Mouse (Mus musculus) Patski (cell line): ENCODE data around the gene Kri1. TPM values are rescaled to one million over a fixed set of nuclear protein-coding genes. Genes with fewer than 3 reads are reported as not detected.
"Not testable (repeated sequence)": the region's sequence is repeated elsewhere in the genome, so short reads cannot be mapped to it uniquely, and the experiment has no call there.

ENCODE experiments used
- ATAC-seq: fragments of 100-300 bp; one replicate; pipeline ENCODE4 v1.8.0; 2021
- CTCF ChIA-PET: fragments of 350-600 bp; sonication (Branson Sonifier 250); formaldehyde crosslinking; loops from one replicate; lab custom pipeline; 2022; ENCODE audit warnings: inconsistent platforms; lab: Charles Lee
- POLR2A ChIA-PET: fragments of 350-600 bp; sonication (Branson Sonifier 250); formaldehyde crosslinking; loops from one replicate; lab custom pipeline; 2022; ENCODE audit warnings: antibody characterized with exemption, inconsistent platforms; lab: Charles Lee
- DNase-seq: peaks from one replicate; pipeline ENCODE4 v3.0.0-alpha.2; 2011; ENCODE audit warnings: low read depth, low spot score
- H3K27me3 ChIP-seq: fragments of 371-371 bp; one replicate; pipeline ENCODE4 v1.5.1; 2021
- CTCF ChIP-seq: fragments of 100-300 bp; IDR thresholded peaks from one replicate; pipeline ENCODE4 v1.5.1; 2021
- in situ Hi-C: fragments of 300-500 bp; cut with MboI; formaldehyde crosslinking; loops from 3 replicates; pipeline ENCODE4 v1.11.1; 2018; ENCODE audit warnings: low pct_unique_long_range_greater_than_20kb, mixed read lengths
- polyA plus RNA-seq: library from polyadenylated mRNA; unstranded; gene quantifications from one replicate; pipeline ENCODE4 v1.2.3, GENCODE M21; 2021

The Kri1 gene
- polyA plus RNA-seq, 1 experiment from 2014 or later = 36.9 TPM

GRCm38 (mm10) chr9:21292271-21292670, 4.5 kb upstream of the Kri1 start:
- DNase-seq (no peak), ATAC-seq (no peak)
- no peaks in the 10 kb centered on the region for H3K27me3 ChIP-seq
- POLR2A ChIA-PET = no interaction called here
- in situ Hi-C loops = no loop called here
- CTCF ChIA-PET = interaction anchor here (1.3 kb wide), 1 partner anchor 19 kb away, joined by 3 read pairs; no protein-coding TSS in a partner anchor
- TF ChIP-seq CTCF = no peak

DNA sequence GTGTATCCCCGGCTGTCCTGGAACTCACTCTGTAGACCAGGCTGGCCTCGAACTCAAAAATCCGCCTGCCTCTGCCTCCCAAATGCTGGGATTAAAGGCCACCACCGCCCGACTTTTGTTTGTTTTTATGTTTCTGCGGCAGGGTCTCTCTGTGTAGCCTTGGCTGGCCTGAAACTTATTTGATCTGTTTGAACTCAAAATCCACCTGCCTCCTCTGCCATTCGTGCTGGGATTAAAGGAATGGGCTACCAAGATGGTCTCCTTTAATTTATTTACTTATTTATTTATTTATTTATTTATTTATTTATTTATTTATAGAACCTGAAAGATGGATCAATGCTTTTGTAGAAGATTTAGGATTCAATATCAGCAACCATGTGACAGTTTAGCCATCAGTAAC, 4.1 kb upstream of the Kri1 start:
- DNase-seq, ATAC-seq, in situ Hi-C loops, H3K27me3 ChIP-seq: not testable (repeated sequence)
- POLR2A ChIA-PET = interaction anchor here (1.2 kb wide), 1 partner anchor 53 kb away, joined by 4 read pairs; the partner anchor contains the start of gene Keap1
- CTCF ChIA-PET = interaction anchor here (1.3 to 1.6 kb wide), 3 partner anchors 19 to 122 kb away, joined by 3 to 6 read pairs (median 4); no protein-coding TSS in a partner anchor

DNA sequence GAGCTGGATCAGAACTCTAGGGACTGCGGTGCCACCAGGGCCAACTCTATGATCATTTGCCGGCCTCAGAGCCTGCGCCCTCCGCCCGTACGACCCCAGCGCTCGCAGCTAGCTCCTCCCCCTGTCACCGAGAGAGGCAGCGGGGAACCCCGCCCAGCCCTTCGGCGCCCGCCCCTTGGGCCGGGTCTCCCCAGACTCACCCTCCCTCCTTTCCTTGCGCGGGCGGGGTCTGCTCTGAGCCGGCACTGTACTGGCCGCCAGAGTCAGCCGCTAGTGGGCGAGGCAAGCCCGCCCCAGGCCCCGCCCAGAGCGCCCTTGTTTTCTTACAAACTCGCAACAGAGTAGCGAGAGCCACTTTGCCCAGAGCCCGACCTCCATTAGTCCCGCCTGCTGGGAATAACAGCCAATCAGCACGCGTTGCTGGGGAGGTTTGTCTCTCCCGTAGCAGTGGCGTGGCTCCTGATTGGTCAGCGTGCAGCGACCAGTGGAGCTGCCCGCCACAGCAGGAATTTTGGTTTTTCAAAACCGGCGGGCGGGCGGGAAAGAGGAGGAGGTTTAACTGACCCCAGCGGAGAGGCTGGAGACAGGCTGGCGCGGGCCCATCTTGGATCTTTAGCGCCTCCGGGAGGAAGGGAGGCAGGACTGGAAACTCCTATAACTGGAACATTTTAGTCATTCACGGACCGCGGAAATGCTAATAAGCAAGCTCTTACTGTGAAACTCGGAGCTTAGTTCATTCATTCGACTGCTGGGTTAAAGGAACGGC, 3.4 kb upstream of the Kri1 start, which contains the start of gene Cdkn2d:
Cdkn2d (minus strand) TSS at position 386 of the 766 bp plus-strand sequence.
- in situ Hi-C loops = no loop called here
- peak; percentile 99 for DNase-seq
- CTCF ChIA-PET = interaction anchor here (0.8 to 1.6 kb wide), 4 partner anchors 20 to 122 kb away, joined by 3 to 6 read pairs (median 4); no protein-coding TSS in a partner anchor
- no peak for TF ChIP-seq CTCF
- POLR2A ChIA-PET = interaction anchor here (0.6 to 1.2 kb wide), 2 partner anchors 8 to 52 kb away, joined by 4 read pairs; partner anchors contain the start of gene Keap1
- no peaks in the 10 kb centered on the region for H3K27me3 ChIP-seq
- ATAC-seq = peak; percentile 90

DNA sequence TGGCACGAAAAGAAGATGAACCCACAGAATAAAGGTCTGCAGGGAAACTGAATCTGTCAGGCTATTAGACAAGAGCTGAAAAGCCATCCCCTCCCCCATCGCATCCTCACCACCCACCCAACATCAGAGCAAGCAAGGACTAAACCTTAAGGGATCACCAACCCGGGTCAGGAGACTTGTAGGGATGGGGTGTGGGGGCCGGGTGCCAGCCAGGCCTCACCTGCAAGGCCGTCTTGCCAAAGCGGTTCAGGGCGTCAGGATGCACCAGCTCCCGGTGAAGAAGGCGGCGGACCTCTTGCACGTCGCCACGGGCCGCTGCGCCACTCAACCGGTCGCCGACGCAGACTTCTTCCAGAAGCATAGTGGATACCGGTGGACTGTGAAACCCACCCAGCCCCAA, 2.8 kb upstream of the Kri1 start:
- no peak for DNase-seq
- POLR2A ChIA-PET = interaction anchor here (0.8 kb wide), 1 partner anchor 11 kb away, joined by 3 read pairs; no protein-coding TSS in a partner anchor
- TF ChIP-seq CTCF = no peak

GRCm38 (mm10) chr9:21289337-21289671, 1.5 kb upstream of the Kri1 start:
- ATAC-seq (no peak), DNase-seq (no peak)
- CTCF ChIA-PET = no interaction called here
- POLR2A ChIA-PET = no interaction called here
- no peaks in the 10 kb centered on the region for H3K27me3 ChIP-seq
- in situ Hi-C loops = no loop called here
- TF ChIP-seq CTCF = no peak

More for the DNA sequence above, 2.8 kb upstream of the Kri1 start:
- peak; percentile 3 for ATAC-seq
- H3K27me3 ChIP-seq = no peaks in the 10 kb centered on the region
- CTCF ChIA-PET = interaction anchor here (0.8 to 1.6 kb wide), 3 partner anchors 23 to 121 kb away, joined by 3 to 6 read pairs (median 4); no protein-coding TSS in a partner anchor
- in situ Hi-C loops = no loop called here

GRCm38 (mm10) chr9:21288404-21289336, 901 bp upstream of the Kri1 start:
- POLR2A ChIA-PET = no interaction called here
- CTCF ChIA-PET = no interaction called here
- no peak for DNase-seq

GRCm38 (mm10) chr9:21286753-21287152, 1.0 kb downstream of the Kri1 start:
- in situ Hi-C loops = no loop called here
- no peak for ATAC-seq
- no peaks in the 10 kb centered on the region for H3K27me3 ChIP-seq
- TF ChIP-seq CTCF = no peak
- ChIA-PET CTCF (no interaction called here), POLR2A (interaction anchor here (1.7 kb wide), 1 partner anchor 14 kb away, joined by 4 read pairs; no protein-coding TSS in a partner anchor)
- DNase-seq = no peak

More at GRCm38 (mm10) chr9:21288404-21289336, 901 bp upstream of the Kri1 start:
- H3K27me3 ChIP-seq = no peaks in the 10 kb centered on the region
- TF ChIP-seq CTCF = no peak
- in situ Hi-C loops = no loop called here
- no peak for ATAC-seq

DNA sequence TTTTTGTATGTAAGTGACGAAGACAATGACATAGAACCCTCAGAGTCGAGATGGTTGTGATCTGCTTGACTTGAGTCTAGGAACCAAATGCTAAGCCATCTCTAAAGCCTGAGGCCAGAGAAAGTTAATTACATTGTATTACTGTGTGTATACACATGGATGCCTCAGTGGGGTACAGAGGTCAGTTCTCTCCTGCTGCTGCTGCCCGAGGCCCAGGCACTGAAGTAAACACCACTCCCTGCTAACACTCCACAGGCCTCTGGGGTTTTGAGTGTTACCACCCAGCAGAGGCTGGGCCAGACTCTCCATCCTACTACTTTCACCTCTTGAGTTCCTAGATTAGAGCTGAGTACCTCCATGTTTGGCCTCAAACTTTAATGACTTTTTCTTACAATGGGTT, 3.8 kb downstream of the Kri1 start:
- POLR2A ChIA-PET = no interaction called here
- TF ChIP-seq CTCF = no peak
- ATAC-seq = no peak
- DNase-seq = no peak
- no peaks in the 10 kb centered on the region for H3K27me3 ChIP-seq
- CTCF ChIA-PET = no interaction called here
- in situ Hi-C loops = no loop called here

- H3K27me3 ChIP-seq = no peaks in the 10 kb centered on the region
- ChIA-PET CTCF (no interaction called here), POLR2A (no interaction called here)
- no peak for ATAC-seq
- in situ Hi-C loops = no loop called here
- no peak for TF ChIP-seq CTCF
- DNase-seq = no peak
Observed at GRCm38 (mm10) chr9:21283591-21283990, 4.2 kb downstream of the Kri1 start.

- no peak for ATAC-seq
- ChIA-PET POLR2A (no interaction called here), CTCF (interaction anchor here (1.5 kb wide), 1 partner anchor 10 kb away, joined by 4 read pairs; no protein-coding TSS in a partner anchor)
- in situ Hi-C loops = no loop called here
- no peak for DNase-seq
- no peak for TF ChIP-seq CTCF
- no peaks in the 10 kb centered on the region for H3K27me3 ChIP-seq
Observed at GRCm38 (mm10) chr9:21277776-21278175, 10.0 kb downstream of the Kri1 start.
